Mouse (Mus musculus) kidney, postnatal 4 days (tissue): ENCODE results near the gene Gm13723.

Source experiments
- DNase-seq, 2 experiments: peaks; one replicate each; pipeline ENCODE4 v3.0.0; 2021; ENCODE audit warnings: mixed read lengths in 2 of 2

Gene Gm13723

GRCm38 (mm10) chr2:86874702-86875101 is at the start of gene Gm13723:
Gm13723 (minus strand) TSS chr2:86874802.
- no peak for DNase-seq

- no peak for DNase-seq
Measured at GRCm38 (mm10) chr2:86905647-86906046, 31.0 kb upstream of the Gm13723 start.

GRCm38 (mm10) chr2:86892116-86892515 is 17.5 kb upstream of the Gm13723 start, which contains the start of gene Olfr1097:
Olfr1097 (minus strand) TSS chr2:86892216.
- DNase-seq, result no peak

GRCm38 (mm10) chr2:86851596-86851995 is 23.0 kb downstream of the Gm13723 start, which contains the start of gene Olfr1095:
Olfr1095 (minus strand) TSS chr2:86851696.
- DNase-seq, result no peak

- DNase-seq, result no peak
Measured at GRCm38 (mm10) chr2:86824363-86824762, 50.2 kb downstream of the Gm13723 start, which contains the start of gene Olfr1094. Olfr1094 (plus strand) TSS chr2:86824663.
